Mouse (Mus musculus): ENCODE data around the gene Epm2aip1. TPM values are rescaled to one million over a fixed set of nuclear protein-coding genes. Genes with fewer than 3 reads are reported as not detected.

Gene Epm2aip1
- polyA plus RNA-seq, 1 experiment, result 5.8 TPM

- no peak for TF ChIP-seq E2F4 (IDR thresholded peaks at IDR 0.05; ENCODE audit: insufficient read depth)
- TF ChIP-seq MAX (IDR thresholded peaks at IDR 0.05; ENCODE audit: low read depth), result no peak
- TF ChIP-seq MYOG (IDR thresholded peaks at IDR 0.05; ENCODE audit: control insufficient read depth in 1 of 3, insufficient read depth in 1 of 3, insufficient read length in 2 of 3, low read depth in 2 of 3), result no peak
- TF ChIP-seq USF1 (IDR thresholded peaks at IDR 0.05; ENCODE audit: low read depth), result no peak
- no peak for TF ChIP-seq REST (IDR thresholded peaks at IDR 0.05; ENCODE audit: insufficient read depth, insufficient read length)
- TF ChIP-seq CEBPB (IDR thresholded peaks at IDR 0.05; ENCODE audit: insufficient read depth, poor library complexity, severe bottlenecking), result no peak
- no peak for TF ChIP-seq POLR2A (IDR thresholded peaks at IDR 0.05; ENCODE audit: insufficient read length, low read depth)
- no peak for TF ChIP-seq SRF (IDR thresholded peaks at IDR 0.05; ENCODE audit: control insufficient read depth, insufficient read length, low read depth)
- Histone ChIP-seq H3K27me3 (ENCODE audit: control insufficient read depth, insufficient read depth, insufficient read length) (no peaks in the 10 kb centered on the region), H3K36me3 (ENCODE audit: control insufficient read depth, insufficient read depth) (peaks cover 30% of the 10 kb centered on the region), H3ac (ENCODE audit: control insufficient read depth, insufficient read length) (no peak overlapping the region), H3K4me3 (peak overlapping the region; percentile 93), H3K79me2 (ENCODE audit: control insufficient read depth, insufficient read depth) (peaks cover 64% of the 10 kb centered on the region), H3K4me2 (ENCODE audit: low read depth) (peak overlapping the region; percentile 90)
Measured at GRCm38 (mm10) chr9:111275156-111275555, 3.4 kb downstream of the Epm2aip1 start.

GRCm38 (mm10) chr9:111285061-111285460, 13.3 kb downstream of the Epm2aip1 start:
- no peaks in the 10 kb centered on the region for H3K79me2 ChIP-seq (ENCODE audit: control insufficient read depth, insufficient read depth)
- no peak overlapping the region for H3K4me3 ChIP-seq
- no peak overlapping the region for H3K4me2 ChIP-seq (ENCODE audit: low read depth)
- H3K27me3 ChIP-seq (ENCODE audit: control insufficient read depth, insufficient read depth, insufficient read length), result no peaks in the 10 kb centered on the region
- H3ac ChIP-seq (ENCODE audit: control insufficient read depth, insufficient read length), result no peak overlapping the region
- TF ChIP-seq SRF (IDR thresholded peaks at IDR 0.05; ENCODE audit: control insufficient read depth, insufficient read length, low read depth), result no peak
- no peaks in the 10 kb centered on the region for H3K36me3 ChIP-seq (ENCODE audit: control insufficient read depth, insufficient read depth)

- TF ChIP-seq USF1 (IDR thresholded peaks at IDR 0.05; ENCODE audit: low read depth), result no peak
- TF ChIP-seq POLR2A (IDR thresholded peaks at IDR 0.05; ENCODE audit: insufficient read length, low read depth), result no peak
- no peak for TF ChIP-seq TCF3 (IDR thresholded peaks at IDR 0.05; ENCODE audit: insufficient read length, low read depth)
- no peak for TF ChIP-seq POLR2AphosphoS2 (IDR thresholded peaks at IDR 0.05; ENCODE audit: insufficient read length, low read depth)
- TF ChIP-seq MYOD1 (IDR thresholded peaks at IDR 0.05; ENCODE audit: control insufficient read depth in 1 of 3, insufficient read length in 2 of 3, low read depth in 2 of 3), result no peak
- no peak for TF ChIP-seq REST (IDR thresholded peaks at IDR 0.05; ENCODE audit: insufficient read depth, insufficient read length)
- no peak for TF ChIP-seq TCF12 (IDR thresholded peaks at IDR 0.05; ENCODE audit: insufficient read depth, poor library complexity, severe bottlenecking)
- no peak for TF ChIP-seq MAX (IDR thresholded peaks at IDR 0.05; ENCODE audit: low read depth)
- TF ChIP-seq SRF (IDR thresholded peaks at IDR 0.05; ENCODE audit: control insufficient read depth, insufficient read length, low read depth), result no peak
- no peak for TF ChIP-seq E2F4 (IDR thresholded peaks at IDR 0.05; ENCODE audit: insufficient read depth)
- TF ChIP-seq CEBPB (IDR thresholded peaks at IDR 0.05; ENCODE audit: insufficient read depth, poor library complexity, severe bottlenecking), result no peak
- no peak for TF ChIP-seq MYOG (IDR thresholded peaks at IDR 0.05; ENCODE audit: control insufficient read depth in 1 of 3, insufficient read depth in 1 of 3, insufficient read length in 2 of 3, low read depth in 2 of 3)
- Histone ChIP-seq H3K4me2 (ENCODE audit: low read depth) (no peak overlapping the region), H3K36me3 (ENCODE audit: control insufficient read depth, insufficient read depth) (no peaks in the 10 kb centered on the region), H3K27me3 (ENCODE audit: control insufficient read depth, insufficient read depth, insufficient read length) (no peaks in the 10 kb centered on the region), H3ac (ENCODE audit: control insufficient read depth, insufficient read length) (no peak overlapping the region), H3K79me2 (ENCODE audit: control insufficient read depth, insufficient read depth) (no peaks in the 10 kb centered on the region), H3K4me3 (no peak overlapping the region)
Measured at GRCm38 (mm10) chr9:111285676-111286075, 13.9 kb downstream of the Epm2aip1 start.

- TF ChIP-seq MYOG (IDR thresholded peaks at IDR 0.05; ENCODE audit: control insufficient read depth in 1 of 3, insufficient read depth in 1 of 3, insufficient read length in 2 of 3, low read depth in 2 of 3), result no peak
- TF ChIP-seq POLR2AphosphoS2 (IDR thresholded peaks at IDR 0.05; ENCODE audit: insufficient read length, low read depth), result no peak
- no peak for TF ChIP-seq CEBPB (IDR thresholded peaks at IDR 0.05; ENCODE audit: insufficient read depth, poor library complexity, severe bottlenecking)
- no peak for TF ChIP-seq REST (IDR thresholded peaks at IDR 0.05; ENCODE audit: insufficient read depth, insufficient read length)
- no peak for TF ChIP-seq TCF3 (IDR thresholded peaks at IDR 0.05; ENCODE audit: insufficient read length, low read depth)
- TF ChIP-seq USF1 (IDR thresholded peaks at IDR 0.05; ENCODE audit: low read depth), result no peak
- no peak for TF ChIP-seq E2F4 (IDR thresholded peaks at IDR 0.05; ENCODE audit: insufficient read depth)
- no peak for TF ChIP-seq TCF12 (IDR thresholded peaks at IDR 0.05; ENCODE audit: insufficient read depth, poor library complexity, severe bottlenecking)
- no peak for TF ChIP-seq SRF (IDR thresholded peaks at IDR 0.05; ENCODE audit: control insufficient read depth, insufficient read length, low read depth)
- TF ChIP-seq POLR2A (IDR thresholded peaks at IDR 0.05; ENCODE audit: insufficient read length, low read depth), result no peak
- TF ChIP-seq MAX (IDR thresholded peaks at IDR 0.05; ENCODE audit: low read depth), result no peak
- no peak for TF ChIP-seq MYOD1 (IDR thresholded peaks at IDR 0.05; ENCODE audit: control insufficient read depth in 1 of 3, insufficient read length in 2 of 3, low read depth in 2 of 3)
- H3K4me3 ChIP-seq, result no peak overlapping the region
- no peaks in the 10 kb centered on the region for H3K27me3 ChIP-seq (ENCODE audit: control insufficient read depth, insufficient read depth, insufficient read length)
- no peaks in the 10 kb centered on the region for H3K36me3 ChIP-seq (ENCODE audit: control insufficient read depth, insufficient read depth)
- no peak overlapping the region for H3ac ChIP-seq (ENCODE audit: control insufficient read depth, insufficient read length)
- H3K4me2 ChIP-seq (ENCODE audit: low read depth), result no peak overlapping the region
- H3K79me2 ChIP-seq (ENCODE audit: control insufficient read depth, insufficient read depth), result no peaks in the 10 kb centered on the region
Measured at GRCm38 (mm10) chr9:111286468-111286867, 14.7 kb downstream of the Epm2aip1 start.

- no peak overlapping the region for H3K4me3 ChIP-seq
- no peaks in the 10 kb centered on the region for H3K36me3 ChIP-seq (ENCODE audit: control insufficient read depth, insufficient read depth)
- no peak overlapping the region for H3K4me2 ChIP-seq (ENCODE audit: low read depth)
- no peak overlapping the region for H3ac ChIP-seq (ENCODE audit: control insufficient read depth, insufficient read length)
- H3K27me3 ChIP-seq (ENCODE audit: control insufficient read depth, insufficient read depth, insufficient read length), result no peaks in the 10 kb centered on the region
- no peak for TF ChIP-seq E2F4 (IDR thresholded peaks at IDR 0.05; ENCODE audit: insufficient read depth)
- no peak for TF ChIP-seq REST (IDR thresholded peaks at IDR 0.05; ENCODE audit: insufficient read depth, insufficient read length)
- TF ChIP-seq MAX (IDR thresholded peaks at IDR 0.05; ENCODE audit: low read depth), result no peak
- TF ChIP-seq MYOD1 (IDR thresholded peaks at IDR 0.05; ENCODE audit: control insufficient read depth in 1 of 3, insufficient read length in 2 of 3, low read depth in 2 of 3), result no peak
- TF ChIP-seq MYOG (IDR thresholded peaks at IDR 0.05; ENCODE audit: control insufficient read depth in 1 of 3, insufficient read depth in 1 of 3, insufficient read length in 2 of 3, low read depth in 2 of 3), result no peak
- no peak for TF ChIP-seq SRF (IDR thresholded peaks at IDR 0.05; ENCODE audit: control insufficient read depth, insufficient read length, low read depth)
- TF ChIP-seq CEBPB (IDR thresholded peaks at IDR 0.05; ENCODE audit: insufficient read depth, poor library complexity, severe bottlenecking), result no peak
- no peak for TF ChIP-seq TCF12 (IDR thresholded peaks at IDR 0.05; ENCODE audit: insufficient read depth, poor library complexity, severe bottlenecking)
- TF ChIP-seq POLR2AphosphoS2 (IDR thresholded peaks at IDR 0.05; ENCODE audit: insufficient read length, low read depth), result no peak
- no peak for TF ChIP-seq USF1 (IDR thresholded peaks at IDR 0.05; ENCODE audit: low read depth)
- no peak for TF ChIP-seq TCF3 (IDR thresholded peaks at IDR 0.05; ENCODE audit: insufficient read length, low read depth)
- TF ChIP-seq POLR2A (IDR thresholded peaks at IDR 0.05; ENCODE audit: insufficient read length, low read depth), result no peak
- no peaks in the 10 kb centered on the region for H3K79me2 ChIP-seq (ENCODE audit: control insufficient read depth, insufficient read depth)
Measured at GRCm38 (mm10) chr9:111287956-111288355, 16.2 kb downstream of the Epm2aip1 start.
